Mouse (Mus musculus): ENCODE data around the gene Arhgap10.

The Arhgap10 gene

DNA sequence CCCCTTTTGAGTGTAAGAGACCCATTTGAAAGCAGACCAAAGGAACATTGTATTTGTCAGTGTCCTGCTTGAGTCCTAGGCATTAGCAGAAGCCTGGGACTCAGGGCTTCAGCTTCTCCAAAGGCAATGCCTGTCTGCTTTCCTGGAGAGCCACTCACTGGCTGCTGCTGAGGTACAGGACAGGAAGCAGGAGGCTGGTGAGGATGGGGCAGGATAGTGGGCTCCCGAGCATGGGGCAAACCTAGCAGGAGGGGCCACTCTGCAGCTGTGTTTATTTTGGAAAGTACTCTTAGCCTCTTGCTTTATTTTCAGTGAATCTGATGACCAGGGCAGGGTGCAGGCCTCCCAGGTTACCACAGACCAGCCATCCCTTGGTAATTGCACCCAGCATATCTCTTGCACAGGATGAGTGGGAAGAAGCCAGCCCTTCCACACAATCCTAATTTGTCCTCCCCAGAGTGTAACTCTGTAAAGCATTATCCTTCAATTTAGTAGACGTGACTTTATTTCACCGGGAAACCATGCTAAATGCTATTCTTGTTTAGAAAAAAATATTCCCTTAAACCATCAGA is 303.8 kb downstream of the Arhgap10 start:
- DNase-seq (ENCODE audit: low spot score), result no peak

- DNase-seq (ENCODE audit: low spot score), result no peak
Measured at GRCm38 (mm10) chr8:77209297-77209696, 308.5 kb downstream of the Arhgap10 start.

Data from c-Kit-positive CD71-positive TER-119-positive erythroid progenitor cells, embryonic 14.5 days (primary cell).